Mouse (Mus musculus) limb, embryonic 15.5 days (tissue): ENCODE measurements at regions not wholly inside any gene's neighbourhood (a gene's known extent, or its start where the extent isn't known, plus 50 kb on each side); places are given as distances from the start of the nearest gene placed in this dataset.
"Not testable (repeated sequence)": the region's sequence is repeated elsewhere in the genome, so short reads cannot be mapped to it uniquely, and the experiment has no call there.

Experiments
- ATAC-seq: fragments of 200-750 bp; cut with Nextera tagmentation; 2 replicates; pipeline ENCODE4 v1.8.0; 2017; ENCODE audit warnings: low read depth, moderate TSS enrichment; ENCODE audit not compliant: insufficient number of reproducible peaks, low FRiP score, low TSS enrichment
- H3K27ac ChIP-seq: fragments of 300-500 bp; sonication (generic); 2 replicates; pipeline ENCODE4 v1.5.1; 2015; ENCODE audit warnings: moderate library complexity, mild to moderate bottlenecking, inconsistent platforms
- H3K27me3 ChIP-seq: fragments of 300-500 bp; sonication (generic); 2 replicates; pipeline ENCODE4 v1.6.1; 2015; ENCODE audit warnings: inconsistent platforms
- H3K36me3 ChIP-seq: fragments of 300-500 bp; sonication (generic); 2 replicates; pipeline ENCODE4 v1.6.1; 2015; ENCODE audit warnings: inconsistent platforms
- H3K4me1 ChIP-seq: fragments of 300-500 bp; sonication (generic); 2 replicates; pipeline ENCODE4 v1.6.1; 2015; ENCODE audit warnings: inconsistent platforms
- H3K4me2 ChIP-seq: fragments of 300-500 bp; sonication (generic); 2 replicates; pipeline ENCODE4 v1.6.1; 2015; ENCODE audit warnings: mild to moderate bottlenecking, inconsistent platforms
- H3K4me3 ChIP-seq: fragments of 300-500 bp; sonication (generic); 2 replicates; pipeline ENCODE4 v1.5.1; 2015; ENCODE audit warnings: mild to moderate bottlenecking, inconsistent platforms
- H3K9ac ChIP-seq: fragments of 300-500 bp; sonication (generic); 2 replicates; pipeline ENCODE4 v1.6.1; 2015; ENCODE audit warnings: inconsistent platforms
- H3K9me3 ChIP-seq: fragments of 300-500 bp; sonication (generic); 2 replicates; pipeline ENCODE4 v1.6.1; 2016; ENCODE audit warnings: inconsistent platforms
- whole genome bisulfite sequencing: fragments of 180-500 bp; shearing (Covaris S2); methylation state at CpG from one replicate; pipeline ENCODE4 v1.1.7; 2015; 5-methylcytosine and 5-hydroxymethylcytosine counted together

GRCm38 (mm10) chr6:100402716-100403115 is 115.4 kb upstream of the Rybp start:
- H3K9ac ChIP-seq, result no peak overlapping the region
- no peak overlapping the region for H3K27ac ChIP-seq
- ATAC-seq, result no peak
- H3K4me1 ChIP-seq, result peaks cover 2% of the 10 kb centered on the region
- H3K4me2 ChIP-seq, result no peak overlapping the region
- H3K4me3 ChIP-seq, result no peak overlapping the region
- no peaks in the 10 kb centered on the region for H3K27me3 ChIP-seq
- no peaks in the 10 kb centered on the region for H3K36me3 ChIP-seq
- no peaks in the 10 kb centered on the region for H3K9me3 ChIP-seq
- WGBS, result 18% methylated on average over 4 of the region's 4 CpGs

DNA sequence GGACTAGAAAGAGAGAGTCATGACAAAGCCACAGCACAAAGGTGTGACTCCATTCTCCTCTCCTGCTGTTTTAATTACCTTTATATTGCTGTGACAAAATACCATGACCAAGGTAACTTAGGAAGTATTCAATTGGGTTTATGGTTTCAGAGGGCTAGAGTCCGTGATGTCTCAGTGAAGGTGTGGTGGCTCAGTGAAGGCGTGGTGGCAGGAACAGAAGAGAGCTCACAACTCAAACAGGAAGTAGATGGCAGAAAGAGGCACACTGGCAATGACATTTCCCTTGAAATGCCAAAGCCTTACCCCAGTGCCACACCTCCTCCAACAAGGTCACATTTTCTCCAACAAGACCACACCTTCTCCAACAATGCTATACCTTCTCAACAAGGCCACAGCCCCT is 114.4 kb upstream of the Rybp start:
- no peaks in the 10 kb centered on the region for H3K27me3 ChIP-seq
- no peak overlapping the region for H3K4me3 ChIP-seq
- no peak overlapping the region for H3K27ac ChIP-seq
- 80% methylated on average over 2 of the region's 2 CpGs for WGBS
- ATAC-seq, result no peak
- H3K9me3 ChIP-seq, result no peaks in the 10 kb centered on the region
- no peaks in the 10 kb centered on the region for H3K36me3 ChIP-seq
- no peak overlapping the region for H3K4me2 ChIP-seq
- H3K4me1 ChIP-seq, result peaks cover 3% of the 10 kb centered on the region
- no peak overlapping the region for H3K9ac ChIP-seq

- not testable (repeated sequence) for H3K4me1 ChIP-seq, H3K9me3 ChIP-seq, H3K4me2 ChIP-seq, H3K9ac ChIP-seq, H3K4me3 ChIP-seq, H3K27ac ChIP-seq, ATAC-seq, H3K27me3 ChIP-seq, H3K36me3 ChIP-seq
- 83% methylated on average over 1 of the region's 1 CpGs for WGBS
Measured at GRCm38 (mm10) chr6:100399387-100399786, 112.1 kb upstream of the Rybp start.

GRCm38 (mm10) chr6:100396311-100397200 is 109.3 kb upstream of the Rybp start:
- H3K27me3 ChIP-seq, result no peaks in the 10 kb centered on the region
- H3K4me2 ChIP-seq, result no peak overlapping the region
- no peaks in the 10 kb centered on the region for H3K36me3 ChIP-seq
- H3K27ac ChIP-seq, result no peak overlapping the region
- ATAC-seq, result no peak
- H3K4me3 ChIP-seq, result no peak overlapping the region
- H3K9ac ChIP-seq, result no peak overlapping the region
- no peaks in the 10 kb centered on the region for H3K9me3 ChIP-seq
- peaks cover 8% of the 10 kb centered on the region for H3K4me1 ChIP-seq
- WGBS, result 61% methylated on average over 14 of the region's 14 CpGs

- no peak for ATAC-seq
- Histone ChIP-seq H3K36me3 (no peaks in the 10 kb centered on the region), H3K4me3 (no peak overlapping the region), H3K9me3 (no peaks in the 10 kb centered on the region), H3K27ac (no peak overlapping the region), H3K27me3 (no peaks in the 10 kb centered on the region), H3K4me2 (no peak overlapping the region), H3K9ac (no peak overlapping the region), H3K4me1 (peaks cover 12% of the 10 kb centered on the region)
- 88% methylated on average over 7 of the region's 7 CpGs for WGBS
Measured at GRCm38 (mm10) chr6:100390258-100390910, 103.1 kb upstream of the Rybp start.

GRCm38 (mm10) chr6:100387042-100387441 is 99.8 kb upstream of the Rybp start:
- no peak overlapping the region for H3K4me3 ChIP-seq
- H3K4me2 ChIP-seq, result no peak overlapping the region

DNA sequence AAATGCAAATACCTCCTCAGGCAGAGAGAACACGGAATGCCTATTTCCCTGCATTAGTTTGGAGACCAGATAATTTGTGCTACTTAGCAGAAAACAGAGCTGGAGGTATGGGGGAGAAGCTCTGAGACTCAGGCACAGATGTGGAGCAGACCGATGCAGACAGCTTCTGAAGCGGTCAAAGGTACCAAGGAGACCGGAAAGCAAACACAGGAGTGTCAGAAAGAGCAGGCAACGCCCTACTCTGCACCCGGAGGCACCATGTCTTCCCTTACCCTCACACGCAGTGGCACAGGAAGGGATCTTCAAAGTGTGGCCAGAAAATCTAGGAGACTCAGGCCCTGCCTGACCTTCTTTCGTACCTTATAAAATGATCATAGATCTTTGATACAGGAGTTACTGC is 98.4 kb upstream of the Rybp start:
- 56% methylated on average over 8 of the region's 8 CpGs for WGBS
- Histone ChIP-seq H3K4me1 (peaks cover 18% of the 10 kb centered on the region), H3K36me3 (no peaks in the 10 kb centered on the region), H3K27me3 (no peaks in the 10 kb centered on the region), H3K4me3 (no peak overlapping the region), H3K9me3 (no peaks in the 10 kb centered on the region), H3K4me2 (no peak overlapping the region), H3K27ac (no peak overlapping the region), H3K9ac (no peak overlapping the region)
- ATAC-seq, result no peak

More at GRCm38 (mm10) chr6:100387042-100387441, 99.8 kb upstream of the Rybp start:
- Histone ChIP-seq H3K27ac (peak overlapping the region; percentile 69), H3K36me3 (no peaks in the 10 kb centered on the region), H3K9ac (no peak overlapping the region), H3K27me3 (no peaks in the 10 kb centered on the region), H3K9me3 (no peaks in the 10 kb centered on the region), H3K4me1 (peaks cover 14% of the 10 kb centered on the region)
- no peak for ATAC-seq
- 8% methylated on average over 5 of the region's 5 CpGs for WGBS

DNA sequence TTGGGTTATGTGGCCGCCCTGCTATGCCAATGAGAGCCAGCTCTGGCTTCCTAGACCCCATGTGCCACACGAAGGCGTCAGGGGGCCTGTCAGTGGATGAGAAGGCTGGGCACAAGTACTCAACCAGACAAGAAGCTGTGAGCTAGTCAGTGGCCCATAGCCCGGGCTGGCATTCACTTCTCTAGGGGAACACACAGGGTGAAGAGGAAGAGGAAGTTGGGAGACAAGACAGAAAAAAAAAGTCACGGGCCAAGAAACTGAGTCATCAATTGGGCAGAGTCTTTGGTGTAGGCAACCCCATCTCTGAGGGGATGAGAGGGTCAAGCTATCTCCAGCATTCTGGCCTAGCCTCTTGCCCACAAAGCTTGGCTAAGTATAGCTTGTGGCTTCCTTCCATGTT is 93.8 kb upstream of the Rybp start:
- no peaks in the 10 kb centered on the region for H3K9me3 ChIP-seq
- H3K9ac ChIP-seq, result no peak overlapping the region
- no peak overlapping the region for H3K4me3 ChIP-seq
- peaks cover 36% of the 10 kb centered on the region for H3K4me1 ChIP-seq
- no peak for ATAC-seq
- H3K36me3 ChIP-seq, result no peaks in the 10 kb centered on the region
- no peak overlapping the region for H3K4me2 ChIP-seq
- H3K27ac ChIP-seq, result 0 out of 2 replicates have a peak overlapping the region, but pooled peaks have one; percentile 28
- H3K27me3 ChIP-seq, result no peaks in the 10 kb centered on the region
- 77% methylated on average over 5 of the region's 5 CpGs for WGBS

DNA sequence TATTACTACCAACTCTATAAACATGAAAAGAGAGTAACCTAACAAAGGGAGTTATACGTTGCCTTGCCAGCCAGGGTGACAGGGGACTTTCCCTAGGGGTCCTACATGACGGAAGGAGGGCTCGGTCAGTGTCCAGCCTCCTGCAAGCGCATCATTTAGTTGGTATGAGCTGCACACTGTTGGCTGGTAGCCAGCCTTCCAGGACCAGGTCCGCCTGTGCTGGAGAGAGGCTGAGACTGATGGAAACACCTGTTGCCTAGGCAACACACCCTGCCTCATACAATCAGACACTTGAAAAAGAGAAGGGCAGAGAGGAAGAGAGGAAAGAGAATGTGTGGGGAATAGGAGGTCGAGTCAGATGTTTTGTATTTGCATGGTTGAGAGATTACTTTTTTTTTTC is 93.3 kb upstream of the Rybp start:
- Histone ChIP-seq H3K9ac (no peak overlapping the region), H3K4me2 (no peak overlapping the region), H3K4me3 (no peak overlapping the region), H3K27ac (peak overlapping the region; percentile 28), H3K4me1 (peaks cover 35% of the 10 kb centered on the region), H3K36me3 (no peaks in the 10 kb centered on the region), H3K9me3 (no peaks in the 10 kb centered on the region), H3K27me3 (no peaks in the 10 kb centered on the region)
- peak; percentile 53; the same call in 1 of the 2 replicates for ATAC-seq
- 14% methylated on average over 6 of the region's 6 CpGs for WGBS

- Histone ChIP-seq H3K4me1 (peaks cover 32% of the 10 kb centered on the region), H3K9me3 (no peaks in the 10 kb centered on the region), H3K36me3 (no peaks in the 10 kb centered on the region), H3K9ac (no peak overlapping the region), H3K4me3 (no peak overlapping the region), H3K27me3 (no peaks in the 10 kb centered on the region), H3K4me2 (0 out of 2 replicates have a peak overlapping the region, but pooled peaks have one; percentile 2), H3K27ac (0 out of 2 replicates have a peak overlapping the region, but pooled peaks have one; percentile 28)
- 13% methylated on average over 4 of the region's 4 CpGs for WGBS
- ATAC-seq, result peak; percentile 48; the same call in 1 of the 2 replicates
Measured at GRCm38 (mm10) chr6:100379792-100380191, 92.5 kb upstream of the Rybp start.

DNA sequence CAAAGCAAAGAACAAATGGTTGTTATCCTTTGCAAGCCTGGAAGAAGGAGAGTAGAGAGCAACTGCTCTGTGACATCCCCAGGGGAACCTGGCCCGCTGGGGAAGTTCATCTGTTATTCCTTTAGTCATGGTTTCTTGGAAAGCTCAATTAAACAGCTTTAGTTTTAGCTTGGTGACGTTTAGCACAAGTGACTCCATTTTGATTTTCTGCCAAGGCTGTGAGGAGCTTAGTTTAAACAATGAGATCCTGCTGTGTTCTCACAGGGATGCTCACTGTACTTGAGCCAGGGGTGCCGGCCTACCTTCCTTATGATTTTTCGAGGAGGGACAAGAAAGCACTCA is 91.2 kb upstream of the Rybp start:
- Histone ChIP-seq H3K27ac (no peak overlapping the region), H3K4me1 (peaks cover 32% of the 10 kb centered on the region), H3K36me3 (no peaks in the 10 kb centered on the region), H3K4me3 (no peak overlapping the region), H3K9ac (no peak overlapping the region), H3K9me3 (no peaks in the 10 kb centered on the region), H3K4me2 (no peak overlapping the region), H3K27me3 (no peaks in the 10 kb centered on the region)
- 52% methylated on average over 4 of the region's 4 CpGs for WGBS
- ATAC-seq, result no peak

- WGBS, result 69% methylated on average over 6 of the region's 6 CpGs
- H3K36me3 ChIP-seq, result no peaks in the 10 kb centered on the region
- peaks cover 32% of the 10 kb centered on the region for H3K4me1 ChIP-seq
Measured at GRCm38 (mm10) chr6:100377828-100378532, 90.7 kb upstream of the Rybp start.

More at GRCm38 (mm10) chr6:100377828-100378532, 90.7 kb upstream of the Rybp start:
- no peak overlapping the region for H3K27ac ChIP-seq
- no peak overlapping the region for H3K9ac ChIP-seq
- ATAC-seq, result no peak
- no peak overlapping the region for H3K4me3 ChIP-seq
- H3K4me2 ChIP-seq, result no peak overlapping the region
- no peaks in the 10 kb centered on the region for H3K27me3 ChIP-seq
- H3K9me3 ChIP-seq, result no peaks in the 10 kb centered on the region
